Mouse (Mus musculus): ENCODE results near the gene Gngt1. TPM values are rescaled to one million over a fixed set of nuclear protein-coding genes. Genes with fewer than 3 reads are reported as not detected.
A peak's percentile ranks its signal among the peaks of the same experiment; 100 is the strongest.

Gene Gngt1
- polyA plus RNA-seq, 1 experiment from 2014 or later, result not detected

GRCm38 (mm10) chr6:4004808-4005207 is 11.2 kb downstream of the Gngt1 start:
- ATAC-seq (replicated peaks; ENCODE audit: insufficient number of reproducible peaks, insufficient read depth, low FRiP score, low read depth), result no peak
- no peak overlapping the region for H3K9ac ChIP-seq
- no peaks in the 10 kb centered on the region for H3K27me3 ChIP-seq
- WGBS, result 51% methylated on average over 2 of the region's 2 CpGs
- H3K4me1 ChIP-seq (replicated peaks), result peaks cover 14% of the 10 kb centered on the region
- peak overlapping the region; percentile 92 for H3K27ac ChIP-seq
- H3K4me3 ChIP-seq, result peak overlapping the region; percentile 63
- peak overlapping the region; percentile 72 for H3K4me2 ChIP-seq
- H3K36me3 ChIP-seq, result 0 out of 2 replicates have a peak, but pooled peaks cover 4% of the 10 kb centered on the region
- H3K9me3 ChIP-seq (replicated peaks), result no peaks in the 10 kb centered on the region

DNA sequence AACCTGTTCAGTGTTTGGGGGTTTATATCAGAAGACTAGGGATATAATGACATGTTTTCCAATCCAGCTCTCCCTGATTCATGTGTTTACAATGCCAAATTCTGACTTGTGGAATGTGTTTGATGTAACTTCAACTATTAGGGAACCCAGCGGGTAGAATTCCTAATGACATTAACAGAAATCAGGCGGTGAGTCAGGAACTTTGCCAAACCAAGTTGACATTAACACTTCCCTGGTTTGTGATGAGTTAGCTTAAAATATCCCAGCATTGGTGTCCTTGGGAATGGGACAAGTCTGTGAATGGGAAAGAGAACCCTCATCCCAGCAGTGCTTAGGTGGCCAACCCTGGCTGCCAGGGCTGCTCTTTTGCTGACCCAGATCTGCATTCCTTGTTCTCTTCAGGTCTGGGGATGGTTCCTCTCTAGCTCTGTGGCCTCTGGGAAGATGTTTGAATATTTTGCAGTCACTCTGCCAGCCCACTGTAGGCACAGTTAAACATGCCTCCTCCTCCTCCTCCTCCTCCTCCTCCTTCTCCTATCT is 15.0 kb downstream of the Gngt1 start:
- WGBS, result 41% methylated on average over 2 of the region's 2 CpGs
- no peak for ATAC-seq (replicated peaks; ENCODE audit: insufficient number of reproducible peaks, insufficient read depth, low FRiP score, low read depth)
- no peak overlapping the region for H3K4me2 ChIP-seq

DNA sequence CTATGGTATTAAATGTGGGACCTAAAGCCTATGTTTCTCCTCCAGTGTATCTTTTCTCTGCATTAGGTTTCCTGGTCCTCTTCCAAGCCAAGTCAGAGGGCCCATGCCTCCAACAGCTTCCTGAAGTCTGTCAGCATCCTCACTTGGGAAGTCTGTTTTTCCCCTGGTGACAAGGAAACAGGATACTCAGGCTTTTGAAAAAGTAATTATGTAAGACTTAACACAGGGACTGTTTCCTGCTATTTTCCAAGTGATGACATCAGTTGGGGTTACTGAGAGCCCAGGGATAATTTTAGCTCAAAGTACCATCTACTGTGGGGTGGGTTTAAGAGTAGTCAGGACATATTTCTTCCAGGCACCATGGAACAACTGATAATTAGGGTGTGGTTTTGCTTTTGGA is 16.0 kb downstream of the Gngt1 start:
- Histone ChIP-seq H3K36me3 (0 out of 2 replicates have a peak, but pooled peaks cover 4% of the 10 kb centered on the region), H3K4me2 (no peak overlapping the region), H3K27ac (peak overlapping the region; percentile 16; the same call in 1 of the 2 replicates), H3K9ac (no peak overlapping the region), H3K9me3 (replicated peaks) (no peaks in the 10 kb centered on the region), H3K4me3 (no peak overlapping the region), H3K4me1 (replicated peaks) (peaks cover 7% of the 10 kb centered on the region), H3K27me3 (no peaks in the 10 kb centered on the region)
- peak; percentile 55; the same call in 1 of the 2 replicates for ATAC-seq (replicated peaks; ENCODE audit: insufficient number of reproducible peaks, insufficient read depth, low FRiP score, low read depth)

More for the DNA sequence above, 15.0 kb downstream of the Gngt1 start:
- peak overlapping the region; percentile 42; the same call in 1 of the 2 replicates for H3K27ac ChIP-seq
- H3K4me3 ChIP-seq, result no peak overlapping the region
- H3K9ac ChIP-seq, result no peak overlapping the region
- H3K36me3 ChIP-seq, result 0 out of 2 replicates have a peak, but pooled peaks cover 4% of the 10 kb centered on the region
- no peaks in the 10 kb centered on the region for H3K27me3 ChIP-seq
- peaks cover 7% of the 10 kb centered on the region for H3K4me1 ChIP-seq (replicated peaks)
- H3K9me3 ChIP-seq (replicated peaks), result no peaks in the 10 kb centered on the region

- WGBS, result 55% methylated on average over 1 of the region's 1 CpGs
- no peak overlapping the region for H3K9ac ChIP-seq
- no peak overlapping the region for H3K4me2 ChIP-seq
- H3K4me1 ChIP-seq (replicated peaks), result no peaks in the 10 kb centered on the region
- H3K27me3 ChIP-seq, result no peaks in the 10 kb centered on the region
- no peak overlapping the region for H3K4me3 ChIP-seq
- no peaks in the 10 kb centered on the region for H3K36me3 ChIP-seq
- H3K27ac ChIP-seq, result no peak overlapping the region
- H3K9me3 ChIP-seq (replicated peaks), result no peaks in the 10 kb centered on the region
- no peak for ATAC-seq (replicated peaks; ENCODE audit: insufficient number of reproducible peaks, insufficient read depth, low FRiP score, low read depth)
Observed at GRCm38 (mm10) chr6:4022645-4023044, 29.1 kb downstream of the Gngt1 start.

DNA sequence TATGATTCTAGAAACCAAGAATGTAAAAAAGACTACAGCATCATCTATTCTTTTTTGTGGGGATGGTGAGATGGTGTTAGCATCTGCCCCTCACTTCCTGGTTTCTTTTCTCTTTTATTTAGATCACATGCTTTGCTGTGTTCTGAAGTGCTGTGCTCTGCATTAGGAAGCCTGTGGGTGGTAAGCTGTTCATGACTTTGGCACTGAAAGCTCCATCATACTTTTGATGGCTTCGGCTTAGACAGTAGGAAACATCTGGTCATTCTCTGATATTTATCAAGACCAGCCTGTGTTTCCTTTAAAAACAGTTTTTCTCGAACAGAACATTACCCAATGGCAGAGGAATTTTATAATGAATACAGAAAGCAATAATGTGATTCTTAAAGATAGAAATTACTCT is 32.8 kb downstream of the Gngt1 start:
- Histone ChIP-seq H3K4me2 (no peak overlapping the region), H3K27me3 (no peaks in the 10 kb centered on the region), H3K4me1 (replicated peaks) (no peaks in the 10 kb centered on the region), H3K9me3 (replicated peaks) (no peaks in the 10 kb centered on the region), H3K9ac (no peak overlapping the region), H3K4me3 (no peak overlapping the region), H3K36me3 (no peaks in the 10 kb centered on the region), H3K27ac (no peak overlapping the region)
- WGBS, result 35% methylated on average over 2 of the region's 2 CpGs
- ATAC-seq (replicated peaks; ENCODE audit: insufficient number of reproducible peaks, insufficient read depth, low FRiP score, low read depth), result no peak

GRCm38 (mm10) chr6:4030956-4031355 is 37.4 kb downstream of the Gngt1 start:
- Histone ChIP-seq H3K27ac (no peak overlapping the region), H3K9ac (no peak overlapping the region), H3K9me3 (replicated peaks) (no peaks in the 10 kb centered on the region), H3K27me3 (no peaks in the 10 kb centered on the region), H3K36me3 (no peaks in the 10 kb centered on the region), H3K4me3 (no peak overlapping the region), H3K4me2 (no peak overlapping the region), H3K4me1 (replicated peaks) (no peaks in the 10 kb centered on the region)
- ATAC-seq (replicated peaks; ENCODE audit: insufficient number of reproducible peaks, insufficient read depth, low FRiP score, low read depth), result no peak
- WGBS, result 78% methylated on average over 3 of the region's 3 CpGs

GRCm38 (mm10) chr6:4041821-4042220 is 48.2 kb downstream of the Gngt1 start:
- 49% methylated on average over 1 of the region's 1 CpGs for WGBS
- no peaks in the 10 kb centered on the region for H3K27me3 ChIP-seq
- H3K4me2 ChIP-seq, result no peak overlapping the region
- no peak overlapping the region for H3K9ac ChIP-seq
- no peak for ATAC-seq (replicated peaks; ENCODE audit: insufficient number of reproducible peaks, insufficient read depth, low FRiP score, low read depth)
- H3K4me1 ChIP-seq (replicated peaks), result no peaks in the 10 kb centered on the region
- no peaks in the 10 kb centered on the region for H3K9me3 ChIP-seq (replicated peaks)
- H3K27ac ChIP-seq, result no peak overlapping the region
- no peaks in the 10 kb centered on the region for H3K36me3 ChIP-seq
- H3K4me3 ChIP-seq, result no peak overlapping the region

Other genes with a start within 250 kb of the Gngt1 start
- 0.13 and 0.21 TPM in 2 replicates for gene Calcr, start 229.1 kb upstream of the Gngt1 start, polyA plus RNA-seq (2015; fragmentation: Nextera tagmentation; extraction: Ambion mirVana)
- gene Tfpi2, start 4.9 kb upstream of the Gngt1 start, polyA plus RNA-seq (2015; fragmentation: Nextera tagmentation; extraction: Ambion mirVana), result 4.5 TPM in 2 replicates
- 88.0 and 135 TPM in 2 replicates for gene Gng11, start 10.1 kb downstream of the Gngt1 start, polyA plus RNA-seq (2015; fragmentation: Nextera tagmentation; extraction: Ambion mirVana)
- 39.6 and 44.8 TPM in 2 replicates for gene Bet1, start 93.2 kb downstream of the Gngt1 start, polyA plus RNA-seq (2015; fragmentation: Nextera tagmentation; extraction: Ambion mirVana)

All from heart, embryonic 15.5 days (tissue).